Mouse (Mus musculus): ENCODE results near the gene Usp3. TPM values are rescaled to one million over a fixed set of nuclear protein-coding genes. Genes with fewer than 3 reads are reported as not detected.

Gene Usp3
- polyA plus RNA-seq, 1 experiment, result 18.3 TPM

DNA sequence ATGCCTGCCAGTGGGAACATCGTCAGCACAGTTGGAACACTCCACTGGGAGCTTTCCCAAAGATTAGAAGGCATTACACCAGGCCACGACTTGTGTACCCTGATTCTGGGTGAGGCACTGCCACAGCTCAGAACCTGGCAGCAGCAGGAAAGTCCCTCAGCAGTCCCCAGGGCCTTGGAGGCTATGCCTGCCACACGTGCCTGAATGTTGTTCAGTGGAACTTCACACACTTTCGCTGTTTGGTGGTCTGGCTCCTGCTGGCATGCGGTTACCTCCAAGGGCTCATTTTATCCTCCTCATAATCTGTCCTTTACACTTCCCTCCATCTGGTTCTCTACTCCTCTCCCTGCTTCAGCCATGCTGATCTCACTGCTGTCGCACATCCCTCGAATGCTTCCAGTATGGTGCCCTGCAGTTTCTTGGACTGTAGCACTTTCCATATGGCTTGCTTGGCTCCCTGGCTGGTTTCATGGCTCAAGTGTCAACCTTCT is 82.5 kb downstream of the Usp3 start:
- TF ChIP-seq GATA1 (IDR thresholded peaks at IDR 0.05; ENCODE audit: low read length), result no peak

DNA sequence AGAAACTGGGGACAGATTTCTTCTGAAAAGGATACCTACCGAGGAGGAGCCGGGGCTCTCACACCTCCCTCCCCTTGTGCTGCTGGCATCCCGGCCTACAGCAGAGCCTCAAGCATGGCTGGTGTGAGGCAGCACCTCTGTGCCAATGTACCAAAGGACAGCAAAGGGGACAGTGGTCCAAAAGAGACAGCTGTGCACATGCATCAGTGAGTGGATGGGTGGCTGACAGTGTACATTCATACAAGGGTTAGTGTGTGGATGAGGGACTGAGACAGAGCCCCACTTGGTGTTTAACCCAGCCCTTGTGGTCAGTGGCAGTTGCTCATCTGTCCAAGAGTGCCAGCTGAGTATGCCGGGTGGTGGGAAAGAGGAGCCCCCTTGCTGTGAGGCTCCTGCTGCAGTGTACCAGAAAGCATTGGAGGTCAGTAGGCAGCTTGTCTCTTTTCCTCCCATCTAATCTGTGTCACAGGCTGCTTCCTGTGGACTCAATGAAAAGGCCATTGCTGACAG is 84.0 kb downstream of the Usp3 start:
- TF ChIP-seq GATA1 (IDR thresholded peaks at IDR 0.05; ENCODE audit: low read length), result no peak

DNA sequence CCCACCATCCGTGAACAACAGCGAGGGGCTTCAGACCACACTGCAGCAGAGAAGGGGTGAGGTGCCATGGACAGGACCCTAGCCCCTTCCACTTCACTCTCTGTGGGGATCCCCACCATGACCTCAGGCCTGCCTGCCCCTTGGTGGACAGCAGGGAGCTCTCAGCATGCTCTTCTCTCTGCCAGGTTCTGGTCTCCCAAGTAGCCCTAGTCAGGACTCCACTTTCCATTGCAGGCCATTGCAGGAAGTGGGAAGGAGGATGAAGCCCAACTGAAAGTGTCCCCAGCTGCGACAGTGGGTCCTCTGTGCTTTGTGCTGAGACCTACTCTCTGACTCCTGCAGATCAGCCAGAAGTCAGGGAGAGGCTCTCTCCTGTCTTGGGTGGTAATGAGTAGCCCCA is 85.3 kb downstream of the Usp3 start:
- TF ChIP-seq GATA1 (IDR thresholded peaks at IDR 0.05; ENCODE audit: low read length), result no peak

DNA sequence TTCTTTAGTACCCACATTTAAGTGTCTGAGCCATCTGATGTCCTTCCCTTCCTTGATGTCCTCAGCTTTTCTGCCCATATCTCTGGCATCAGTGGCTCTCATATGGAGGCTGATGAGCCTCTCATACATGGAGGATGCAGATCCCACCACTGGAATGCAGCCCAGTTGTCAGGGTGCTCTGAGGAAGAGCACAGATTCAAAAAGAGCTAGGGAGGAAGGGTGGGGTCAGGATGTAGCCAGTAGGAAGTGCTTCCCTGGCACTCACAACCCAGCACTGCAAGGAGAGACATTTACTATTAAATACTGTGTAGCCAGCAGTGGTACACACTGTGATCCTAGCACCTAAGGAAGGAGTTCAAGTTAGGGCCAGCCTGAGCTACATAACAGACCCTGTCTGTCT is 86.5 kb downstream of the Usp3 start:
- no peak for TF ChIP-seq GATA1 (IDR thresholded peaks at IDR 0.05; ENCODE audit: low read length)

DNA sequence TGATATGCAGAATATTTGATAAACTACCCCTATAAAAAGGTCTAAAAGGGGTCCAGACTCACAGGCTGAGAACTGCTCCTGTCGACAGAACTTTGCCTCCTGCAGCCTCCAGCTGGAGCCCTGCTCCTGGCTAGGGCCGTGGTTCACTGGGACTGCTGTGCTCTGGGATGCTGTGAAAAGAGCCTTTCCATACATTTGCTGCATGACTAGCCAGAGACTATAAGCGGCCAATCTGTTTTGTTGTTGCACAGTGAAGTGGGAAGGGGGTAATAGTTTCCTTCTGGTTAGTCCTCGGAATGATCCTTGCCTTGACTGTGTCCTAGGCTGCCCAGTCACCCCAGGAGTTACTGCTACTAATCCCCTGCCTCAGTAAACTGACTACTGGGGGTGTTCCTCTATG is 86.9 kb downstream of the Usp3 start:
- no peak for TF ChIP-seq GATA1 (IDR thresholded peaks at IDR 0.05; ENCODE audit: low read length)

DNA sequence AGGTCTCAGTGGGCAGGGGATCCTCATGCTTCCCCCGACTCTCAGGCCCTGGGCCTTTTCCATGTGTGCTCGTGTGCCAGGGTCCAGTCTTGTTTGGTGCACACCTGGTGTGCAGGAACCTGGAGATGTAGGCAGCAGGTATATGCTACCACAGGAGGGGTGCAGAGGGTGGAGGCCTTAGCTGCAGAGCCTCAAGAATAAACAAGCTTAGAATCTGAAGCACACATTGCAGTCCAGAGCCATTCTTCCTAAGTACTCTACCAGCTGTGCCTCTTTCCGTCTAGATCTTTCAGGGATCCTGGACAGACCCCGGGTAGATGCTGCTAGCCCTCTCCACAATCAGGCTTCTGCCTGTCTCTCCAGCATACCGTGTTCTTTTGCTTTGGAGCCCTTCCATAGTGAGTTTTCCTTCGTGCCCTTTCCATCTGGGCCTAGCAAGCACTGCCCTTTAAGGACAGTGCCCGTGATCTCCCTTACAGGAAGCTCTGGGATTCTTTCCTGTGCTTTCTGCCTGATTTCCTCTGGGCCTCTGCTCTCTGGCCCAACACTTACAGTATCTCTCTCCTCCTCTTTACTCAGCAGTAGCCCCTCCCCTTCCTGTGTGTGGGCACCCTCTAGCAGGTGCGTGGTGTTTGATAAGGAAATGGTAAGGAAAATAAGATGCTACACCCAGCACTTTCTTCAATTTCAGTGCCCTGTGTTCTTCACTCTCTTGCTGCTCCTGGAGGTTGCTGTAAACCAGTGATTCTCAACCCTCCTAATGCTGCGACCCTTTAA is 87.6 kb downstream of the Usp3 start:
- no peak for TF ChIP-seq GATA1 (IDR thresholded peaks at IDR 0.05; ENCODE audit: low read length)

DNA sequence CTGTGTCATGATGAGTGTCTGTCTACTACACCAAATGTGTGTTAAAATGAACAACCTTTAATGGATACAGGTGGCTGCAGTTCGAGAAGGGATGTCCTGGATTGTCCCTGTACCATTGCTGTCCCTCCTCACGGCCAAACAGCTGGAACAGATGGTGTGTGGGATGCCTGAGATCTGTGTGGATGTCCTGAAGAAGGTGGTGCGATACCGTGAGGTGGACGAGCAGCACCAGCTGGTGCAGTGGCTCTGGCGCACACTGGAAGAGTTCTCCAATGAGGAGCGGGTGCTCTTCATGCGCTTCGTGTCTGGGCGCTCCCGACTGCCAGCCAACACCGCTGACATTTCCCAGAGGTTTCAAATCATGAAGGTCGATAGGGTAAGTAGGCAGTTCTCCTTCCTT is 88.4 kb downstream of the Usp3 start:
- TF ChIP-seq GATA1 (IDR thresholded peaks at IDR 0.05; ENCODE audit: low read length), result no peak

GRCm38 (mm10) chr9:66503879-66504411 is 89.0 kb downstream of the Usp3 start:
- TF ChIP-seq GATA1 (IDR thresholded peaks at IDR 0.05; ENCODE audit: low read length), result no peak

DNA sequence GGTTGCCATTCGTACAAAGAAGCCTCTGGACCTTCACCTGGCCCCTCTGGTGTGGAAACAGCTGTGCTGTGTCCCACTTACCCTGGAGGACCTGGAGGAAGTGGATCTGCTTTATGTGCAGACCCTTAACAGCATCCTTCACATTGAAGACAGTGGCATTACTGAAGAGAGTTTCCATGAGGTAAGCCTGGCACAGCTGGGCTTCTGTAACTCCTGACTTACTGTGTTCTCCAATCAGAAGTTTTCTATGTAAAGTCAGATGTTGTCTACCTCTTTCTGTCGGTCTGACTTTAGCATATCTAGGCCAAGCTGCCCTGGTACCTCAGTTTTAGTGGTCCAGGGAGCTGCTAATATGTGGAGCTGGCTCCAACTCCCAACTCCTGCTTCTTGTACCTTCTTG is 91.7 kb downstream of the Usp3 start:
- TF ChIP-seq GATA1 (IDR thresholded peaks at IDR 0.05; ENCODE audit: low read length), result no peak

- TF ChIP-seq GATA1 (IDR thresholded peaks at IDR 0.05; ENCODE audit: low read length), result no peak
Measured at GRCm38 (mm10) chr9:66493992-66494391, 99.0 kb downstream of the Usp3 start.

DNA sequence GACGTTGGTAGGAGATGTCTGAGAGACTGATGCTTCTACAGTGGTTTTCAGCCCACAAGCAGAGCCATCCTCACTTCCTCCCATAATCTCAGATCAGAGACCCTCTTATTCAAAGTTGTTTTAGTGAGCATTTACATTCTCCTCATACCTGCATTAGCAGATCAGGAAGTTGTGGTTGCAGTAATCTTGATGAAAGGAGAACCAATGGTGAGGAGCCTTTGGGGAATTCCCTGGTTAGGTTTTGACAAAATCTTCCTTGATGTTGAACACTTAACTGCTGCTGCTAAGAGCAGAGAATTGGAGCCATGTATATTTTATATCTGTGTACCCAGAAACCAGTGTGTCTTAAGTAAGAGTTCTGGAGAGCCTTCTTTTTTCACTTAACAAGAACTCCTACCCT is 100.6 kb downstream of the Usp3 start:
- no peak for TF ChIP-seq GATA1 (IDR thresholded peaks at IDR 0.05; ENCODE audit: low read length)

DNA sequence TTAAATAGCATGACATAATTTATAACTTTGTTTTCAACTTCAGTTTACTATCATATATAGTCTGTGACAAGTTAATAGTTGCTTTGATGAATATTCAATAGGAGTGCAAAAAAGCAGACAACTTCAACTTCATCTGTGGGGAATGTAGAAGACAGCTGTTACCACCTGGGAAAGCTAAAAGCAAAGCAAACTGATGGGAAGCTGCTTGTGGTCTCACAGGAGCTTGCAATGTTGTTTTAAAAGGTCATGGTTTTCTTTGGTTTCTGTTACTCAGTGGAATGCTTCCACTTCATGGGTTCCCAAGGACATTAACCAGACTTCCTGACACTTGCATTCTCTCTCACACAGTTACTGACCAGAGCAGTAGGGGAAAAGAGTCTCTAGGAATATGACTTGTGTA is 104.2 kb downstream of the Usp3 start:
- no peak for TF ChIP-seq GATA1 (IDR thresholded peaks at IDR 0.05; ENCODE audit: low read length)

- no peak for TF ChIP-seq GATA1 (IDR thresholded peaks at IDR 0.05; ENCODE audit: low read length)
Measured at GRCm38 (mm10) chr9:66483429-66483828, 109.5 kb downstream of the Usp3 start.

DNA sequence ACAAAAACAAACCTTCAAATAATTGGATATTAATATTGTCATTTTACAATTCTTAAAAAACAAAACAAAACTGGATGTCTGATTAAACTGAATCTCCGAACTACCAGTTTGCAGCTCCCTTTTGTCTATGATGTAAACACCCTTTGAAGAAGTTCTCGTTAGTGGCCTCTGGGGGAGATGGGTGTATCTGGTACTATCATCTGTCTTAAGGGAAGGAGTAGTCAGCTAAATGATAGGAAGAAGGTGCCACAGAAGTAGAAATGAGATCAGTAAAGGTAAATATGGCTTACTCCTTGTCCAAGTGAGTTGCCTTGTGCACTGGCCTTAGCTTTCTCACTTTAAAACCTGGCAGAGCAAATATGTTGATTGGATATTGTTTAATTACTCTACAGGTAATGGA is 115.2 kb downstream of the Usp3 start:
- TF ChIP-seq GATA1 (IDR thresholded peaks at IDR 0.05; ENCODE audit: low read length), result no peak

DNA sequence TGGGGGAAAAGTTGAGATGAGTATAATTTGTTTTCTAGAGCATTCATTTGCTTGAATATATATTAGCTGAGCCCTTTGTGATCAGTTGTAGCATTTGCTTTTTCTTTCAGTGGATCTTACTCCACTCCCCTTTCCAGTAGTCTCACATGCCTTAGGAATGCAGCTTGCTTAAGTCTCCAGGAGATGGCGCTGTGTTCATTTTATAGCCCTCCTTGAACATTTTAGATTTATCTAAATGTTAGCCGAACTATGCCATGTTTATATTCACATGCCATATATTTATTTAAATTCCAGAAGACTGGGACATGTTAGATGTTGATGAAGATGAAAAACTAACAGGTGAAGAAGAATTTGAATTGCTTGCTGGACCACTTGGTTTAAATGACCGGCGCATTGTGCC is 127.9 kb downstream of the Usp3 start:
- no peak for TF ChIP-seq GATA1 (IDR thresholded peaks at IDR 0.05; ENCODE audit: low read length)

Other genes starting within 250 kb of the Usp3 start
- gene Herc1, start 242.7 kb downstream of the Usp3 start, polyA plus RNA-seq (2012), result 9.6 and 10.1 TPM in 2 replicates
- 0.14 and 0.23 TPM in 2 replicates for gene Fbxl22, start 78.5 kb downstream of the Usp3 start, polyA plus RNA-seq (2012)
- not detected in 2 replicates for gene Car12, start 120.5 kb upstream of the Usp3 start, polyA plus RNA-seq (2012)
- 0.04 and 0.05 TPM in 2 replicates for gene Aph1b, start 202.3 kb upstream of the Usp3 start, polyA plus RNA-seq (2012)
- not detected in 2 replicates for gene Gm10647, start 203.9 kb upstream of the Usp3 start, polyA plus RNA-seq (2012)
- 0.01 TPM in 1 of 2 replicates, not detected in the other for gene Aph1c, start 241.6 kb upstream of the Usp3 start, polyA plus RNA-seq (2012)